Mouse (Mus musculus): Measurements from ENCODE around the gene Cfap97.

Gene Cfap97

DNA sequence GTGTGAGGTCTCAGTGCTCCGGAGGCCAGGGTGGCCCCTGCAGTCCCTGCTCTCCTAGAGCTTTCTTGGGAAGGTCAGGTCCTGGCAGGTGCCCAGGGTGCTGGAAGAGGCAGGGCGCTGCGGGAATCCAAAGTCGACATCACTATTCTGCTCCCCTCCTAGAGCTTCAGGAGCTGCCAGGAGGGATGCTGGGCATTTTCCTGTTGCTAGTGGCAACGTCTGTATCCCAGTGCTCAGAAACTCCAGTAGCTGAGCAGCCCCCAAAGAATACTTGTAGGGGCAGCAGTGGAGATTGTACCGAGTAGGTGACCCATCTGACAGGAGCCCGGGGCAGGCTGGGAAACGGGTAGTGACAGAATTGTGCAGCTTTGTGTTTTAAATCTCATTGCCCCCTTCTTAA lies 81.2 kb downstream of the Cfap97 start:
- DNase-seq = peak in 1 of 2 experiments; percentile 19

DNA sequence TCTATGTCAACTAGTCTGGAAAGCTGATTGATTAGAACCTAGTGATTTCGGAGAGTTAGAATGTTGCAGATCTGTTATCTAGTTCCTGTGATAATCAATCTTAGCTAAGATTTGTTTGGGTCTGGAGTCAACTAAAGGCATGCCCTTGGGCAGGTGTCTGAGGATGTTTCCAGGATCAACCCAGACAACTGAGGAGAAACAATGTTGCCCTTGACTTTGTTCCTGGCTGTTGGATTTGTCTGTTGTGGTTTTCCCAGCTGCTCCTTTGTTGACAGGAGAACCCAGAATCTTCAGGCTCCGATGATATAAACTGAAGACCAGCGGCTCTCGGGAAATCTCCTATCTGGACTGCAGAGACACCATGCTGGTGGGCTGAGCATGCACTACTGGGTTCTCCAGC lies 83.2 kb downstream of the Cfap97 start:
- no peak for DNase-seq

DNA sequence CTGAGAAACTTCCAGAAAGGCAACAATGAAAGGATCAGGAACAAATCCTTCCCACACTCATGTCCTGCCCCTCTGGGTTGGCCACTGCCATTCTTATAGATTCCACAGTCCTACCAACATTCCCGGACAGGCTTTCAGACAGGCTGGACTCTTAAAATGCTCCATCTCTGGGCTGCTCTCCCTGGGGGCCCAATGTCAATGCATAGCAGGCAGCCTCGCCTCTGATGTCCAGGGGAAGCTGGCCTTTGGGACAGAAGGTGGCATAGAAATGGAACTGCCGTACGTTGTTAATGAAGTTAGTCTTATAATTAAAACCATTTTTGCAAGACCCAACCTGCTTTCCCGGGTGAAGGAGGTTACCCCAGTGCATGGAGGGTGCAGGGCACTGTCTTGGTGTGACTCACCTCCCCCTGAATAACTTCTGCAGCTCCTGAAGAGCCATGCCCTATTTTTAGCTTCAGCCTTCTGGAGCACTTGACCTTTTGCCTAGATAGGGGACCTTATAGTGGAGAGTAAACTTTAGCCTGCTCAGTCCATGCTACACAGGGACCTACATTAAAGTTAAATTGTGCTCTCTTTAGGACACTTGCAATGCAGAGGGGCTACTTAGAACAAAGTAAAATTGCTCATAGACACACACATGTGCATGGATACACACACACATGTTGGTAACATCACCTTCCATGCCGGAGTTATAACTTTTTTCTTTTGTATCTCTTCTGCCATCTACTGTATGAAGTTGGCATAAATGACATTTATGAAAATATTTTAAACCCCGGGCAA lies 85.1 kb downstream of the Cfap97 start:
- no peak for DNase-seq

DNA sequence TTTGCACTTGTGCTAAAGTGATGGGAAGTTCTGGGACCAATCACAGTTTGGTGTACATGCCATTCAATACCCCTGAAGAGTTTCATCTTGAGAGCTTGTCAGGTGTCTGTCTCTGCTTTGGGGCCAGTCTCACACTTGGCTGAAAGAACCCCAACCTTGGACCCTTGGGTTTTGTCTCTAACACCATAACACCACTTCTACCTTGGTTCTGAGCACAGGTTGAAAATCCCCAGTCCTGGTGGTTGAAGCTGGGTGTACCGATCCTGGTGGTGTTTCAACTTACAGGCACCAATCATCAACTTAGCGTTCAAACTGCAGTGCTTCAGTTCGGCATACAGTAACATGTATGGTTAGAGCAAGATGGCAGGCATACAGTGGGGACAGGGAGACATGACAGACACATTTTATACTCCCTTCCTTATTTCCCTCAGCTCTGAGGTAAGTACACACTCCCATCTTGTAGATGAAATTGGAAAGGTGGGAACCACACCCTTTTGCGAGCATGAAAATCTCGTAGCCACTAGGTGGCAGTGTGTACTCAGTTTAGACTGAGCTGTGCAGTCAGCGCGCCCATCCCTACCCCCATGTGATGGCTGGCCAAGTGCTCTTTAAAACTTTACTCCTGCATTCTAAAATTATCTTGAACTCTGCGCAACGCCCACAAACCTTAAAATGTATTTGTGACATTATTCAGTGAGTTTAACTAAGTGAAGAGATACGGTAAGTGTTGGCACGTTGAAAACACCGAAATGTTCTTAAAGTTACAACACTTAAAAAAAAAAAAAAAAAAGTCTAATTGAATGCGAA lies 90.2 kb downstream of the Cfap97 start:
- peak; percentile 91 to 93 for DNase-seq

DNA sequence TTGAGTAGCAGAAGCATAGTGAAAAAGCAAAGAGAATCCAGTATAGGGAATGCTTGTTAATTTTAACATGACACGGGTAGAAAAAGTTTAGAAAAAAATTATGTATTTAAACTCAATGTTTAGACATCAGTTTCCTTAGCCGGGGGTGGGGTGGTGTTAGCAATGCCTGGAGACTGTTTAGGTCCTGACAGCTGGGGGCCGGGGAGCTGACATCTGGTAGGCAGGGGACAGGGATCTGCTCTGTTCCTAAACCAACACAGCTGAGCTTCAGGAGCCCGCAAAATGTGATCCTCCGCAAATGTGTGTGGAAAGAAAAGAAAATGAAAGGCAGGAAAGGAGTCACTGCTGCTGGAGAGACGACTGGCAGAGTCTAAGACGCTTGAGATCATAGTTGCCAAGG lies 91.4 kb downstream of the Cfap97 start:
- DNase-seq = no peak
